Mouse (Mus musculus) cerebellum, adult 2 months (tissue): ENCODE results near the gene Slc25a51. TPM values are rescaled to one million over a fixed set of nuclear protein-coding genes. Genes with fewer than 3 reads are reported as not detected.

Experiments
- DNase-seq, 2 experiments: peaks; one replicate each; pipeline ENCODE4 v3.0.0; 2021
- H3K27ac ChIP-seq: fragments of 200-500 bp; 2 replicates; pipeline ENCODE4 v1.5.1; 2012; ENCODE audit warnings: low read length, control low read depth, inconsistent platforms; ENCODE audit not compliant: insufficient read depth
- H3K27me3 ChIP-seq: fragments of 200-500 bp; 2 replicates; pipeline ENCODE4 v1.6.1; 2012; ENCODE audit warnings: inconsistent platforms, mild to moderate bottlenecking, low read length, moderate library complexity; ENCODE audit not compliant: control insufficient read depth, insufficient read depth
- H3K4me1 ChIP-seq: fragments of 200-500 bp; 2 replicates; pipeline ENCODE4 v1.6.1; 2011; ENCODE audit warnings: low read length; ENCODE audit not compliant: control insufficient read depth, insufficient read depth
- H3K4me3 ChIP-seq: fragments of 200-500 bp; replicated peaks from 2 replicates; pipeline ENCODE3; 2011; ENCODE audit warnings: mild to moderate bottlenecking, low read depth, low read length, control low read depth; ENCODE audit not compliant: insufficient read depth
- CTCF ChIP-seq: fragments of 200-500 bp; IDR thresholded peaks from 2 replicates; pipeline ENCODE4 v1.5.1; 2011; ENCODE audit warnings: low read depth, mild to moderate bottlenecking, control low read depth, low read length, moderate library complexity, borderline replicate concordance; ENCODE audit not compliant: insufficient read depth
- POLR2A ChIP-seq: fragments of 200-500 bp; IDR thresholded peaks from 2 replicates; pipeline ENCODE4 v1.6.1; 2011; ENCODE audit warnings: low read length, control low read depth, borderline replicate concordance; ENCODE audit not compliant: insufficient read depth
- WGBS: fragments of 180-500 bp; shearing (Covaris S2); methylation state at CpG from one replicate; pipeline ENCODE4 v1.1.7; 2018; 5-methylcytosine and 5-hydroxymethylcytosine counted together
- polyA plus RNA-seq: library from polyadenylated mRNA; depleted of rRNA; stranded (reverse); fragments of >200 nt; gene quantifications from 2 replicates; pipeline ENCODE4 v1.2.3, GENCODE M21; 2012; rRNA removed

The Slc25a51 gene
- polyA plus RNA-seq, 1 experiment: 98.9 TPM

DNA sequence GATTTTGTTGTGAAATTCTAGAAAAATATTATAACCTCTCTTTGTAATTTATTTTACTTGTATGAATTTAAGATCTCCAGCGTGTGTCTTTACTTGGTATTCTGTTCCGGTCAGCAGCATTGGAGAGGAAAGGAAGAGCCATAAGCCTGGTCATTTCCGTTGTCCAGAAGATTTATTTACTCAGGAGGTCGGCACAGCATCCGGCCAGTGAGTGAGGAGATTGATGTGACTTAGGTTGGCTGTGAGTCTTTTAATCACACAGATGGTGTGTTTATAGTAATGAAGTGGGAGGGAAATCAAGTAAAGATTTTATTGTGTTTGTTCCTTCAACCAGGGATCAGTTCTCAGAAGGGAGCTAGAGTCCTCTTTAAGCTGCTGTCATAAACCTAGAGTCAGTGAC lies 33.7 kb downstream of the Slc25a51 start:
- DNase-seq: no peak

GRCm38 (mm10) chr4:45371261-45371660 lies 37.3 kb downstream of the Slc25a51 start:
- no peak for DNase-seq
- H3K4me1 ChIP-seq: no peaks in the 10 kb centered on the region
- H3K27ac ChIP-seq: no peak overlapping the region
- no peaks in the 10 kb centered on the region for H3K27me3 ChIP-seq
- H3K4me3 ChIP-seq: no peak overlapping the region
- 86% methylated on average over 3 of the region's 3 CpGs for WGBS
- TF ChIP-seq POLR2A: no peak
- no peak for TF ChIP-seq CTCF

More for the DNA sequence above, 33.7 kb downstream of the Slc25a51 start:
- Histone ChIP-seq H3K4me3 (no peak overlapping the region), H3K27me3 (no peaks in the 10 kb centered on the region), H3K27ac (no peak overlapping the region), H3K4me1 (no peaks in the 10 kb centered on the region)
- WGBS: 87% methylated on average over 5 of the region's 5 CpGs
- TF ChIP-seq CTCF: no peak
- TF ChIP-seq POLR2A: no peak

GRCm38 (mm10) chr4:45356653-45357052 lies 51.9 kb downstream of the Slc25a51 start:
- 88% methylated on average over 3 of the region's 3 CpGs for WGBS
- no peak for DNase-seq
- H3K27me3 ChIP-seq: no peaks in the 10 kb centered on the region
- no peak for TF ChIP-seq POLR2A
- no peak for TF ChIP-seq CTCF
- no peak overlapping the region for H3K27ac ChIP-seq
- H3K4me1 ChIP-seq: no peaks in the 10 kb centered on the region
- H3K4me3 ChIP-seq: no peak overlapping the region

Other genes starting within 250 kb of the Slc25a51 start
- 8.2 and 8.9 TPM in 2 replicates for gene Frmpd1, start 223.9 kb downstream of the Slc25a51 start, polyA plus RNA-seq
- gene Trmt10b, start 111.6 kb downstream of the Slc25a51 start, polyA plus RNA-seq: 14.8 and 15.4 TPM in 2 replicates
- gene Dcaf10, start 66.7 kb downstream of the Slc25a51 start, polyA plus RNA-seq: 9.2 and 10.4 TPM in 2 replicates
- gene Exosc3, start 66.0 kb downstream of the Slc25a51 start, polyA plus RNA-seq: 23.3 and 26.1 TPM in 2 replicates
- 7.1 and 8.3 TPM in 2 replicates for gene Shb, start 123.7 kb upstream of the Slc25a51 start, polyA plus RNA-seq